Mouse (Mus musculus): ENCODE results near the gene Polr3b. TPM values are rescaled to one million over a fixed set of nuclear protein-coding genes. Genes with fewer than 3 reads are reported as not detected.
A peak's percentile ranks its signal among the peaks of the same experiment; 100 is the strongest.

Polr3b gene
- total RNA-seq (2015): 20.0 and 20.1 TPM in 2 replicates
- total RNA-seq (2017): 26.3 and 28.7 TPM in 2 replicates

DNA sequence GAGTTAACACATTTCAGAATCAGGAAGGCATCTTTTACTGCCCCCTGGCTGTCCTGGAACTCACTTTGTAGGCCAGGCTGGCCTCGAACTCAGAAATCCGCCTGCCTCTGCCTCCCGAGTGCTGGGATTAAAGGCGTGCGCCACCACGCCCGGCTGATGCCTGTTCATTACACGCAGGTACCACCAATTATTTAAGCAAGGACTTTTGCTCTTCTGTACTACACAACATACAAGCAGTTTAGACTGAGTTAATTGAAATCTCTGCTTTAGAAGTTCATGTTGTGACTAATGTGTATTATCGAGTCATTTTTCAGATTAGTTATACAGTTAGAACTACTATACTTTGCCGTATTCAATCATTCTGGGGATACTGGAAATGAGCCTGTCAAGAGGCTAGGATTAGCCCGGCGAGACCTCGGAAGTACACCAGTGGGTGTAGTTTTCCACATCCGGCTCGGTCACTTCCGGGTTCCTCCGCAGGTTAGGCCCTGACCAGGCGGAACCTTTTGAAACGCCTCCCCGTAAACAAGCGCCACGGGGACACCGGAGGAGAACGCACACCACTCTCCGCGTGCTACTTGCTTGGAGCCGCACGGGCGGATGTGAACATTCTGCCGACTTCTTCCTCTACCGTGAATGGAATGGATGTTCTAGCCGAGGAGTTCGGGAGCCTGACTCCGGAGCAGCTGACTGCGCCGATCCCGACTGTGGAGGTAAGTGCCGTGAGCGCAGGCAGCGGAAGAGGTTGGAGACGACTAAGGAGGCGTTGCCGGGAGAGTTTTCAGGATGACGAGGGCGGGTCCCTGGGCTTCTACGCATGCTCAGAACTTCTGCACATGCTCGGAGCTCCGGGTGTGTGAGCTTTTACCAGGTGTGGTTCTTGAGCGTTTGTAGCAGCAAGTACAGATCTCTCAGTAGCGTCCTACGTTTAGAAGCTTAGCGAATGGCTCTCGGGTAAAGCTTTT, at the start of gene Polr3b:
Polr3b (plus strand) TSS at position 467 of the 965 bp plus-strand sequence.
- peak; percentile 98 for ATAC-seq (ENCODE audit: poor library complexity, severe bottlenecking)

DNA sequence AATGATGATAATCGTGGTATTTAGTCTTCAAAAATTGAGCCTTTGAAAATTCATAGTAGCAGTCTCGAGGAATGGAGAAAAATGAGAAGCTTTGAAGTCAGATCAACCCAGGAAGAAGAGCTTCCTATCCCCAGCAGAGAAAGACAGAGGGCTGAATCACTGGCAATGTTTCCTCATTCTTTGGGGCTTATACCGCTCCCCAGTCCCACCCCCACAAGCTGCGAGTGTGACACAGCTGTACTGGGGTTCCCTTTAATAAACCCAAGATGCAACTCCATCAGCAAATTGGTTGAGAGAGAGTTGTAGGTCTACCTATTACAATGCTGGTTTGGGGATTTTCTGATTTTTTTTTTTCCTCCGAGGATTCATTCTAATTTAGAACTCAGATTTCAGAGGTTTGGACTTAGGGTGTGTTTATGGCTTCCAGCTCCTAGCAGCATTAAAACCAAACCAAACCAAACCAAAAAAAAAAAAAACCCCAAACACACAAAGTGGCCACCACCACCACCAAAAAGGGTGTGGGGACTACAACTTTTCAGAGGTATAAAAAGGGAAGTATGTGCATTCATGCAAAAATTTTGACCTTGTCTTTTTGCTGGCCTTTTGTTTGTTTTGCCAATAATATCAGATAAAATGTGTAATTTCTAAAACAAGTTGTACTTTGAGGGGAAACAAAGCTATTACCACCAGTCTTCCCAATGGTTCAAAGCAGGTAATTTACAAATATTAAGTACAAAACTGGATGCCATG, 48.2 kb upstream of the Polr3b start:
- peak; percentile 45 for ATAC-seq (ENCODE audit: poor library complexity, severe bottlenecking)

GRCm38 (mm10) chr10:84576029-84576394, 46.1 kb upstream of the Polr3b start:
- peak; percentile 62 for ATAC-seq (ENCODE audit: poor library complexity, severe bottlenecking)

- peak; percentile 81 for ATAC-seq (ENCODE audit: poor library complexity, severe bottlenecking)
Measured at GRCm38 (mm10) chr10:84576395-84577070, 45.6 kb upstream of the Polr3b start, which contains the start of gene Tcp11l2. Gene Tcp11l2, plus strand, starts transcription at chr10:84576626.

DNA sequence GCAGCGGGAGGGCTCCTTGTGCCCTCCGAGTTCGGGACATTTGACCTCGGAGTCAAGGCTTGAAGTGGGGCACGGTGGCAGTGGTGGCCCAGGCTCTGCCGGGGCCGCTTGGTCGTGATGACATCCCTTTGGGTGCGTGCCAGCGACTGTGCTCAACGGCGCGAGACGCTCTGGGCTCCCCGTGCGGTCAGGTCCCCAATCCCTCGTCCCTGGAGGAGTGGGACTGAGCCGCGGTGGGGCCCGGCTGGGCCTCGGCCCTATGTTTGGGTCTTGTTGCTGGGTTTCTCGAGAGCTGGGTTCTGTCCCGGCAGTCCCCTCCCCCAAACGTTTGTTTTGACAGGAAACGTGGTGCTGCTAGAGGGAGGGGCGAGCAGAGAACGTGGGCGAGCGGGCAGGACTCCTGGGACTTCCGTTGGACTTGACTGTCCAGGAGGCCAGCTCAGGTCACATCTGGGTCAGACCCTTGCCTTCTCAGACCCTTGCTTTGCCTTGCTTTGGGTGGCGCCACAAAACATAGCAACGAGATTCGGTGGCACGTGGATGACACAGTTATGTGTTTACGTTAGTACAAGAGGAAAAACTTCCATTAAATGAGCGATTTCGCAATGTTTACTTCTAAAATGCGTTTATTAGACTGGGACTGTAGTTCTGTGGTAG, 44.9 kb upstream of the Polr3b start:
- ATAC-seq (ENCODE audit: poor library complexity, severe bottlenecking): peak; percentile 28

GRCm38 (mm10) chr10:84578738-84579137, 43.4 kb upstream of the Polr3b start:
- ATAC-seq (ENCODE audit: poor library complexity, severe bottlenecking): no peak

DNA sequence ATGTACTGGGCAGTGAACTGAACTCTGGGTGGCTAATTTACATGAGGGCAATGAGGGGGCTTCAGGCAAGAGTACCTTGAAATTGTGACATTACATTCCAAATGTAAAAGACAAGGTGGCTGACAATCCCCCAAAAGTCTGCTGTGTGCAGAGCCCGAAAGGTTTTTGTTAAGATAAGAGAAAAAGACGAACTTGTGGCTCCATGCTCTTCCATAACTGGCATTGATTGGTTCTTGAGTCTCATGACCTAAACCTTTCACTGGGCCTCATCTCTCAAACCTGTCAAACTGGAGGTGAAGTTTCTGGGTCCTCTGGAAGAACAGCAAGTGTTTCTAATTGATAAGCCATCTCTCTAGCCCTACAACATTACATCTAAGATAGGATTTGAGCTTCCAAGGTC, 42.6 kb upstream of the Polr3b start:
- ATAC-seq (ENCODE audit: poor library complexity, severe bottlenecking): no peak

GRCm38 (mm10) chr10:84581191-84581590, 40.9 kb upstream of the Polr3b start:
- no peak for ATAC-seq (ENCODE audit: poor library complexity, severe bottlenecking)

GRCm38 (mm10) chr10:84582236-84582635, 39.9 kb upstream of the Polr3b start:
- ATAC-seq (ENCODE audit: poor library complexity, severe bottlenecking): no peak

GRCm38 (mm10) chr10:84584451-84585293, 37.4 kb upstream of the Polr3b start:
- ATAC-seq (ENCODE audit: poor library complexity, severe bottlenecking): peak; percentile 77

GRCm38 (mm10) chr10:84585294-84585650, 36.8 kb upstream of the Polr3b start:
- ATAC-seq (ENCODE audit: poor library complexity, severe bottlenecking): peak; percentile 67

- ATAC-seq (ENCODE audit: poor library complexity, severe bottlenecking): peak; percentile 62
Measured at GRCm38 (mm10) chr10:84590956-84591355, 31.1 kb upstream of the Polr3b start.

- no peak for ATAC-seq (ENCODE audit: poor library complexity, severe bottlenecking)
Measured at GRCm38 (mm10) chr10:84591640-84592148, 30.4 kb upstream of the Polr3b start.

GRCm38 (mm10) chr10:84592745-84593144, 29.3 kb upstream of the Polr3b start:
- ATAC-seq (ENCODE audit: poor library complexity, severe bottlenecking): no peak

- no peak for ATAC-seq (ENCODE audit: poor library complexity, severe bottlenecking)
Measured at GRCm38 (mm10) chr10:84597127-84597785, 24.8 kb upstream of the Polr3b start.

- ATAC-seq (ENCODE audit: poor library complexity, severe bottlenecking): no peak
Measured at GRCm38 (mm10) chr10:84598172-84598571, 23.9 kb upstream of the Polr3b start.

DNA sequence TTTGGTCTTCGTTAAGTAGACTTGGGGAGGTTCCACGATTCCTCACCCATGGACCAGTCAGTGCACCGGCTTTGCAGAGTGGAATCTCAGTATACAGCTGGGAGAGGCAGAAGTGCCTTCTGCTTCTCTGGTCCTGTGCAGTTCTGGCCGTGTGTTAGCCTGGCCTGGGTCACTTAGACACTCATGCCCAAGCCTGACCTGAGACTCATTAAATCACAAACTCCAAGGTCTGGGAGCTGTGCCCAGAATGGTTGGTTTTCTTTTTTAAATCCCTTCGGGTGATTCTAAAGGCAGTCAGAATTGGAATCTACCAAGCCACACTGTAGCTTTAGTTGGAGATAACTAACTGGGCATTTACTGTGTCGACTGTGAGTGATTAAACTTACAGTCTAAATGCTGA, 22.0 kb upstream of the Polr3b start:
- ATAC-seq (ENCODE audit: poor library complexity, severe bottlenecking): no peak

GRCm38 (mm10) chr10:84604335-84604734, 17.8 kb upstream of the Polr3b start:
- ATAC-seq (ENCODE audit: poor library complexity, severe bottlenecking): no peak

- no peak for ATAC-seq (ENCODE audit: poor library complexity, severe bottlenecking)
Measured at GRCm38 (mm10) chr10:84608361-84608760, 13.7 kb upstream of the Polr3b start.
